Mouse (Mus musculus) right cerebral cortex, postnatal 10 days (tissue): Measurements from ENCODE around the gene Fry.

Experiments
- DNase-seq, 2 experiments: peaks; one replicate each; pipeline ENCODE4 v3.0.0; 2021; ENCODE audit warnings: low spot score in 2 of 2

Fry gene

DNA sequence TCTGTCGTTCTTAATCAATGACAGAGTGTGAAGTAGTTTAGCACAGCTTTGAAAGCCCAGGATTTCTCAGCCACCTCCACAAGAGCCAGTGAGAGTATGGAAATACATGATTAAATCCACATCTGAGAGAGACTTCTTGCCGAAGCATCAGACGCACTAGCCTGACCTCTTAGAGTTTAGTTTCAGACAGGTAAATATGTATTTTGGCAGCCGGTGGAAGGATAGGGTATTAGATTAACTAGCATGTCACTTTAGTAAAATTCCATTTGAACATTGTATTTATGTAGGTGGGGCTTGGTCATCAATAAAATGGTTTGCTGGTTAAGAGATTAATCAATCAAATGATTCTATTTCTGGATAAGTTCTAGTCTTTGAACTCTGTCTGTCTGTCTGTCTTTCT is 152.0 kb downstream of the Fry start:
- DNase-seq, result no peak

DNA sequence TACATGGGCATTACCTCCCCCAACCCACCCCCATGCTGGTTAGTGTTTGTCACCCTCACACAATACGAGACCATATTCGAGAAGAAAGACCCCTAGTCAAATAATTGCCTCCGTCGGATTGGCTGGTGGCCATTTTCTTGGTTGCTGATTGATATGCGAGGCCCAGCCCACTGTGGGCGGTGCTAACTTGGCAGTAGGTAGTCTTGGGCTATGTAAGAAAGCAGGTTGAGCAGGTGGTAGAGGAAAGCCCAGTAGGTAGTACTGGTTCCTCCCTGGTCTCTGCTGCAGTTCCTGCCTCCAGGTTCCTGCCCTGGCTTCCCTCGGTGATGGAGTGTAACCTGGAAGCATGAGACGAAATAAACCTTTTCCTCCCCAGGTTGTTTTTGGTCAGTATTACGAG is 153.7 kb downstream of the Fry start:
- no peak for DNase-seq

DNA sequence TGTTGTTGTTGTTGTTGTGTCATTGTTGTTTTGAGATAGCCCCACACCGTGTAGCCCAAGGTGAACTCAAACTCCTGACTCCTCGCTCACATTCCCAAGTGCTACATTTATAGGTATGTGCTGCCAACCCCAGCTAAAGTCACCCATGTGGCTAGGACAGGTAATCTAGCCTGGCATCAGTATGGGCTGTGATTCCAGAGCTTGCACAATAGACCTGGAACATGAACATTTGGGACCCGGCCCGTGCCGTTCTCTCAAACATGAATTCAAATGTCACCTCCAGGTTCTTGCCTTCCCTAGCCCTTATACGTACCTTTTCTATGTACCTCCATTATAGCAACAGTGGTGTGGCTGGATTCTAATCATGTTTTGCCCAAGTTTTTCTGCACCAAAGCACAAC is 156.9 kb downstream of the Fry start:
- no peak for DNase-seq

DNA sequence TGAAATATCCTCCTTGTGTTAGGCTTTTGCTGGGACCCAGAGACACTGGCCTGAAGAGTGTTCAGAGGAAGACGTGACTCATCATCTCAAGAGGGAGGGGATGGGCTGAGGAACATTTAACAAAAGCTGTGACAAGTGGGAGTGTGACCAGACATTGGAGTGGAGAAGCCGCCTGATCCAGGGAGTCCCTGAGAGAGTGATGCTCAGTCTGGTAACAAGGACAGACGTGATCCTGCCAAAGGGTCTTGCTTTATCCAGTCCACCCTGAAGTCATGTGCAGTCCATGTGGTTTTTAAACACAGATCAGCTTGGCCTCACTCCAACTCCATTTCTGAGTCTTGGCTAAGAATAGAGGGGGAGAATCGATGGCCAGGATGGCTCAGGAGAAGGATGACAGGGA is 158.2 kb downstream of the Fry start:
- no peak for DNase-seq

DNA sequence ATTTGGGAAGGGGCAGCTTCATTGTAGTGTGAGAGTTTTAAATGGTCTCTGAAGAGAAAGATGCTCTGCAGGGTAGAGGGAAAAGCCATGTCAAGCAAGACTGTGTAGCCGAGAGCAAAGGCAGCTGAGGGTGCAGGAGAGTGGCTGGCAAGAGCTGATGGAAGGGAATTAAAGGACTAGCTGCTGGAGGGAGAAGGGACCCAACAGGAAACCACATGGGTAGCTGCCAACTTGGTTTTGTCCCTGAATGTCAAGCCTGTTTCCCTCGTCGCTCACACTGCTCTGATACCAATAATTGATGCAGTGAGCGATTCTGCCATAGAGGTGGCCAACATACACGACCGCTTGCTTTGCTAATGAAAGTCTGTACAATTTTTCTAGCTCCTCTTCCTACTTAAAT is 160.9 kb downstream of the Fry start:
- DNase-seq, result peak in 1 of 2 experiments; percentile 40

DNA sequence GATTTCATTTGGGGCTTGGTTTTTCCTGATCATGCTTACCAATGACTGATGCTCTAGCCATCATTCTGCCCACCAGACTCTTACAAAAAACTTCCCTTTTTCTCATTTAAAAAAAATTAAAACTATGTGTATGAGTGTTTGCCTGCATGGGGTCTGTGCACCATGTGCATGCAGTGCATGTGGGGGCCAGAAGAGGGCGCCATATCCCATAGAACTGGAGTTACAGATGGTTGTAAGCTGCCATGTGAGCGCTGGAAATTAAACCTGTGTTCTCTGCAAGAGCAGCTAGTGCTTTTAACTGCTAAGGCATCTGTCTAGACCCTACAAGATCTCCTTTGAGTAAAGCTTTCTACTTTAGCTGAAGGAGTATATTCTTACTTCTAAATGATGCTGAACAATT is 162.6 kb downstream of the Fry start:
- no peak for DNase-seq

DNA sequence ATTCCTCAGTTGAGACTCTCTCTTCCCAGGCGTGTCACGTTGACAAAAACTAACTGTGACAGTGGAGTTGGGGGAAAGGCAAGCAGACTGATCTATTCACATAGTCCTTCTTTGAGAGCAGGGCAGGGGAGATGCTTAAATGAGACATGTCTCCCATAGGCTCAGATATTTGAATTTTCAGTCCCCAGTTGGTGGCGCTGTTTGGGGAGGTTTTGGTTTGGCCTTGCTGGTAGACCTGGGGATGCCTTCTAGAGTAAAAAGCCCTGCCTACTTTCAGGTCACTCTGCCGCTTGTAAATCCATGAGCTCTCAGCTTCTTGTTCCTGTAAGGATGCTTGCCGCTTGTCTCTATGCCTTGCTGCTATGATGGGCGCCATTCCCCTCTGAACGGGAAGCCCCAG is 163.6 kb downstream of the Fry start:
- DNase-seq, result no peak

DNA sequence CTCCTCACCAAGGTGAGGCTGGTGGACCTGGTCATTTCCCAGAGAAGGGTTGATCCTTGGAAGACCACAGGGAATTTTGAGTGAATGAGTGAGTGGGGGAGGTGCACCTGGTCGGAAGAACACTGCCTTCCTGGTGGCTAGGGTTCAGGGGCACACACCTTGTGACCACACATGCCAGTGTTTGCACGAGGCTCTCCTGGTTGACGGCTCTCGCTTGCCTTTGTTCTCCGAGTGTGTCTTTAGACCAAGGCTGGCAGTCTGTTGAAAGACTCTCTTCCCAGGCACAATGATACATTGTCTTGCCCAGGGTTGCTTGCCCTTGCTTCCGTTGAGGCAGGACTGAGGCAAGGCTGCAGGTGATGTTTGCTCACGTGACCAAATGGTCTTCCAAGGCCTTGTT is 169.5 kb downstream of the Fry start:
- DNase-seq, result no peak

DNA sequence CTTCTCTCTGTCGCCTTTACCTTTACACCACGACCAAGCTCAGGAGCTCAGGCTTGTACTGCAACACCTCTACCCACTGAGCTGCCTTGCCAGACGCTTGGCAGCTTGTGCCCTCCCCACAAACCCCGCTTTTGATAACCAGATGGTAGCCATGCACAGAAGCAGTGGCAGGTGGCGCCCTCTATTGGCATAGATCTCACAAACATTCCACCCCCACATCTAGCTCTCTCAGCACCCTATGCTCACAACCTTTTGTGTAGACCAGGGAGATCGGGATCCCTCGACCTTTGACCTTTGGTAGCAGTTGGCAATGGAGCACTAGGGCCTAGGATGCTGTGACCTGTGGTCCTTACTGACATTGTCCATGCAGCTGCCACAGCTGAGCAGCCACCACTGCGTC is 171.2 kb downstream of the Fry start:
- DNase-seq, result peak; percentile 46 to 54

DNA sequence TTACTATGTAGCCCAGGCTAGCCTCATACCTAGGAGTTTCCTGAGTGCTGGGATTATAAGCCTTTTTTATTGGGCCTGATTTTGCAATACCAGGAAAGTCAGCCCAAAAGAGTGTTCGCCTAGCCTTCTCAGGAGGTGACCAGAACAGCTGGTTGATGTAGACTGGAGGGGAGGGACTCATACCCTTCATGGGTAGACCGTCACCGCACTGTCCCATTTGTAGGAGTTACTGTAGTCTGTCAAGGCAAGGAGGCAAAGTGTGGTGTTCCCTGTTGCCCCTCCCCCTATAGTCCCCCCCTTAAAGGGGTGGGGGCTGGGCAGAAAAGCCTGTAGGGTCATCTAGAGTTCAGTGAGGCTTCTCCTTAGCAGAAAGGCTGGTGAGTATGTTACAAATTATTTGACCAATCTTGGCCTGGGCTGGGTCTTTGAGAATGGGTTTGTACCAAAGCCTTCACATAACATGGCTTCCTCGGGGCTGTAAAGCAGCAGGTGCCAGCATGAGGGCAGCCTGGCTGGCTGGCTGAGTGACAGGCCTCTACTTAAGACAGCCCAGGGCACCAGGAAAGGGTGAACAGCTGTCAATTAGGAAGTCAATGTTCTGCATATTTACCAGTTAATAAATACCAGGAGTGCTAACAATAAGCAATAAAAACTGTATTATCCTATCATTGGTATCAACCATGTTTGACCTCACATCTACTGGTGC is 172.2 kb downstream of the Fry start:
- DNase-seq, result no peak

DNA sequence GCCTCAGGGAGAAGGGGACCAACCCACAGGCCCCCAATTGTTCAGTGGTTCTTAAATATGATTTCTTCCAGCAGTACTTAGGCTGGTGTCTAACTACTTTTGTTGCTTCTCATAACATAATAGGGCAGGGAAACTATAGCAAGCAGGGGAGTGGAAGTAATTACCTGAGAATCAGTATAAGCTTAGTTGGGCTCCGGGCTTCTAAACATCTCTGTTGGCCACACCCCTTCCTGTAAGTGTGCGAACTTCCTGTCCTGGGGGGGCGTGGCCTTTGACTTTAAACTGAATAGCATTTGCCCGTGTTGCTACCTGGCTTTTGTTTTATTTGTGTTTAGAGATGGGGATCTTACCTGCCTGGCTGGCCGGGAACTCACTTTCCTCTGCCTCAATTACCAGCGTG is 172.8 kb downstream of the Fry start:
- DNase-seq, result no peak

DNA sequence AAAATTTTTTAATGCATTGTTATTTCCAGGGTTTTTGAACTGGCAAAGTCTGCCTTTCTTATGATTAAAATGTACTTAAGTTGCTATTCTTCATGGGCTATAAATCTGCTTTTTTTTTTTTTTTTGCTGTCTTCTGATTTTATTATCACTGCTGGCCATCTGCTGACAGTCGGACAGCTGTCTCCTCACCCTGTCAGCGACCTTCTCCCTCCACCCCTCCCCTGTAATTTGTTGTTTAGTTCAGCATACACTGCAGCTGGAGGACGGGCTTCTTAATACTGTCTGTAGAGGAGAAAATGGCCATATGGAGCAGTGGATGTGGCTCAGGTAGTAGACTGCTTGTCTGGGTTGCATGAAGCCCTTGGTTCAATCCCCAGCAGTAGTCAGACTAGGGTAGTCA is 173.7 kb downstream of the Fry start:
- DNase-seq, result no peak

DNA sequence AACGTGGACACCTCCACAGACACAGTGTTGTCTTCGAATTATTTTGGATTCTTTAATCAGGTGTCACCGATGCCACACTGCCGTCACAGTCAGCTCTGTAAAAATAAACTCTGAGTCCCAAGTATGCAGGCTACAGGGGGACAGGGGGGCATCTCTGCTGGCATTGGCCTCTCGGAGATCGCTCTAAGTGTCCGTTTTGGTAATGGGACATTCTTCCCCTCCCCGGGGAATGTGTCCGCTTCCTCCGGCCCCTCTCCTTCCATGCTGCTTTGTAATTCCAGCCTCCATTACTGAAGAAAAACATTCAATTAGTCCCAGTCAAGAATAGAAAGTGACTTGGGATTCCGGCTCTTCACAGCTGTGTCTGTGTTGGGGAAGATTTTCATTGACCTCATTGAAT is 175.9 kb downstream of the Fry start:
- DNase-seq, result no peak

DNA sequence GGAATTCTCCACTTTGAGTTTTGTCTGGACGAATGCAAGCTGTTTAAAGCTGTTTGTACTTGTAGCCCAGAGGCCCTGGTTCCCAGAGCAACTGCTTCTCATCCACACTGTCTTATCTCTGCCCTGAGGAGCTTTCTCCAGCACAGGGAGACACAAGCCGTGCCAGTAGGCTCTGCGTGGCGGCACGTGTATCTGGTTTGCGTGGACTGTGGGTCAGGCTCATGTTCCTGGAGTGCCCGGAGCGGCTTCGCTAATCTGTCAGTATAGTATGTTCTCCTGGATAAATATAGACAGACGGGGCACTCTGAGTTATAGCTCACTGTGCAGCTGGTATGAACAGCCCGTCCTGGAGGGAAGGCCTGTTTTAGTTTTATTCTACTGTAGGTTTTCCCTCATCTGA is 176.7 kb downstream of the Fry start:
- DNase-seq, result peak in 1 of 2 experiments; percentile 50

DNA sequence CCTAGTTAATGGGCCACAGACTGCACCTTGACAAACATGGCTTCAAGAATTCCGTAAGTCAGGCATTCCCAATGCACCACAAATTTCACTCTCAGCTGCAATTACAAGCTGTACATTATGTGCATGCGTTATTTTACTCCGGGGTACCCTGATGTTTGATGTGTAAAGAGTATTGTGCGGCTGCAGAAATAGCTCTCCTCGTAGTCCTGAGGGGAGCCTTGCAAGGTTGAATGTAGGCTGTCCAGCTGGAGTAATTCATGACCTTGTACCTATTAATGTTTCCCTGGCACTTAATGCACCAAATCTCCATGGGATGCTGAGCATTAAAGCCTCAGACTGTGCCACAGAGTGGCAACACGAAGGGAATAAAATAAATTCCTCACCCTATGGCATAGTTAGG is 180.5 kb downstream of the Fry start:
- no peak for DNase-seq

DNA sequence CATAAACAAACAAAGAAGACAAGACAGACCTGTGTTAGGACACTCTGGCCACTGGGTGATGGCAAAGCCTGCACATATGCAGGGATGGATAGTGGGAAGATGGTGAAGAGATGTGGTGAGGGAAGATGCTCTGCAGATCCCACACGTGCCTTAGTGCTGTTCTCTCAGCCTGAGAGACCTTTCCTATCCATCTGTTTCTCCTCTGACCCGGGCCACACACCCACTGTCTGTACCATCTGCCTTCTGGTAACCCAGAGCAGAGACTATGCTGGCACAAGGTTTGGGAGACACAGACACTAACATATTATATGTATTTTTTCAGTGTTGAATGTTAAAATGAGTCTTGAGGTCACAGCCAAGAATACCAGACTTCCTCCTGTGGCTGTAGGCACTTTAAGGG is 183.7 kb downstream of the Fry start:
- no peak for DNase-seq

DNA sequence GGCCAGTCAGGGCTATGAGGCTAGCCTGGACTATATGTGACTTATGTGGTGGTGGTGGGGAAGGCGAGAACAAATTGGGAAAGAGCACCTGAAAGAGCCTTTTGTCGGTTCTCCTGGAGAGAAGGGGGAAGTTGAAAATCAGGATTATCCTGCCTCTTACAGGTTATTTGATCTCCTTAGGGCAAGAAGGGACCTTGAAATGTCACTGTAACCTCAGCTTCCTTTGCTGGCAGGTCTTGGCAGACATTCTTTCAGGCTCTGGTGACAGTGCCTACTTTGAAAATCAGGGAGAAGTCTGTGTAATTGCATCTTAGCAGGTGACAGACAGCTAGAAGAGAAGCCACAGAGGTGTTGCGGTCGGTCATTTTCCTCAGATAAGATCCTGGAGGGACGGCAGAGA is 184.6 kb downstream of the Fry start:
- DNase-seq, result no peak

DNA sequence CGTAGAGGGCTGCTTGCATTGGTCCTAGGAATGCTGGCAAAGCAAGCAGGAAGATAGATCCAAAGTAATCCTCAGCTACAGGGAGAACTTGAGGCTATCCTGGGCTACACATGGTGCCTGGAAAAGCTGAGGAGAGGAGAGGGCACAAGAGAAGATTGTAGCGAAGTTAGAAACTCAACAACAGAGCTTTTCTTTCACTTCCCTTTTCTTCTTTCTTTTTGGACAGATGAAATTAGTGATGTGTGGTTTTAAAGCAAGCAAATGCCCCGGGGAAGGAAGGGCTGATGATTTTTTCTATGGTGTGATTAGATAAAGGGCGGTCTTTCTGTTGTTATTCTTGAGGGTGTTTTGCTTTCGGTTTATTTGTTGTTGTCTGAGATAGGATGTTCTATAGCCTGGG is 188.1 kb downstream of the Fry start:
- no peak for DNase-seq

DNA sequence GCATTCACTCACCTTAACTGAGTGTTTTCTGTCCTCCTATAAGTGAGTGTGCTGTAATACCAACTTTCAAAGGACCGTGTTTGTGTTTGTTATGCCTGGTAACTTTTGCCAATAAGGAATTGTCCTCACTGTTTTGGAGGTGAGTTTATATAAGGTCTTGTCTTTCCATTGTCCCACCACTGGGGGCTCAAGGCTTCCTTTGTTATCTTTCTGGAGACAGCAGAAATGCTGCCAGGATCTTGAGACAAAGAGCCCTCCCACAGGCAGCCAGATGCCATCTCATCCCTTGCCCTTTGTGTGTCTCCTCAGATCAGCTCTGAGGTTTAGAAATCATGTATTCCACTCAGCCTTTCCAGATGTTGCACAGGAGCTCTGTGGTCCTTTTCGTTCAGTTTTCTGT is 194.8 kb downstream of the Fry start:
- DNase-seq, result no peak

DNA sequence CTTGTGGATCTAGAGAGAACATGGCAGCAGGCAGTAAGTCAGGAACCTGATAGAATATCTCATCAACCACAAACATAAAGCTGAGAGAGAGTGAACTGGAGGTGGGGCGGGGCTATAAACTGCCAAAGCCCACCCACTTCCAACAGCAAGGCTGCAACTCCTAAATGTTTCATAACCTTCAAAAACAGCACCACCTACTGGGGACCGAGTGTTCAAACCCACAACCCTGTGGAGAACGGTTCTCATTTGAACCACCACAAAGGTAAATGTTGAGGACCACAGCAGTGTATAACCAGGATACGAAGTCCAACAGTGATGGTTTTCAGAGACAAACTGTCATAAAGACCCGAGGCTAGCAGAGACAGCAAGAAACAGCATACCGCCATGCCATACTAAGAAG is 196.1 kb downstream of the Fry start:
- no peak for DNase-seq

DNA sequence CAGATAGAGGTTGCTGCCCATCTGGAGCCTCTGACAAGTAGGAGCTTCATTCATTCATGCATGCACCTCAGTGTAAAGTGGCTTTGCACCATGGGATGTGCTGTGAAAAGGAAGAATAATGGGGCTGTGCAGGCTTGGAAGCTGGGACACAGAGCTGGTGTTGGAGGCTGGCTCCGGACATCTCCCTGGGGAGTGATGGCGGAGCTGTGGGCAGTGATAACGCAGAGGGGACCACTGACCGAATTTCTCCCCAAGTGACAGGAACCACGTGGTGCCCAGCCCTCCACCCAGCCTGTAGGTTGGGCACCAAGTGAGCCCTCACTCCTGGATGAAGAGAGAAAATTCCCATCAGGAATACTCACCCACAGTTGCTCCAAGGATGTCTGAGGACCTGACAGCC is 207.0 kb downstream of the Fry start:
- no peak for DNase-seq

DNA sequence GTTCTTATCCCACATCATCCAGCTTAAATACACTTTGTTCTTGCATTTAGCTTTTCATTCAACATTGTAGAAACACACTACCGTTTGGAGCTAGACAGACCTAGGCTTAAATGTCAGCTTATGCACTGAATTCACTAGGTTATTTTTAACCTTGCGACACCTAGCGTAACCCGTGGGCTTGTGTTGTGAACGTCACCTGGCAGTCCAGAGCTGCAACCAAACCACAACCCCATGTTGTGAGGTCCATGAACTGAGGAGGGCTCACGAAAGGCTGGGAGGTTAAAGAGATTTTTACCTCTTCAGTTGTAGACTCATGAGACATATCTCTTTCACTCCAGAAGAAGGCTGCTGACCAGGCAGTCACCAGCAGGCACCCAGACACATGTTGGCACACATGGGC is 210.2 kb downstream of the Fry start:
- DNase-seq, result no peak

DNA sequence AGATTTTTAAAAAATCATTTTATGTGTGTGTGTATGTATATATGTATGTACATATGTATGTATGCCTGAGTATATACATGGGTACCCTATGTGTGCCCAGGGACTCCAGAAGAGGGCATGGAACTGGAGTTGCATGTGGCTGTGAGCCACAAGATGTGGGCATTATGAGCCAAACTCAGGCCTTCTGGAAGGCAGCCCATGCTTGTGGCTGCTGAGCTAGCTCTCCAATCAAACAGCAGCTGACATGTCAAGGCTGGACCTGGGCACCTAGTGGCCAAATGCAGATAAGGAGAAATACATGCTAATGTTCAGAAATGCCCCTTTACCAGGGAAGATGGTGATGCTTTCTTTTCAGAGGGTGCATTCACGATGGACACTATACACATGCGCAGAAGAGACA is 213.4 kb downstream of the Fry start:
- DNase-seq, result peak in 1 of 2 experiments; percentile 38

DNA sequence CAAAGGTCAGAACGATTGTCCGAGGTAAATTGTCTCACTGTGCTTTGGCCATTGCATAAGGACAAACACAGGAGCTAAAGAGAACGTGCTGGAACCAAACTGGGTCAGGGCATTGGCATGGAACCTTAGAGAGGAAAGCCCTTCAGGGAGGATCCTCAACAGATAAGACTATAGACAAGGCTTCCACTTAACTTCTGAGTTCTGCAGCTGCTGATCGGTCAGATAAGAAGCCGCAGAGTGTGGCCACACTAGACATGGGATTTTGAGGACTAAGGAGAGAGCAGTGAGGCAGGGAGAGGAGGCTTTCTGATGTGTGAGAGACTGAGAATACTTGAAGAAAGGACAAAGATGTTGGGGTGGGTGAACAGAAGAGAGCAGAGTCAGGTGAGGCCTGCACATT is 214.4 kb downstream of the Fry start:
- DNase-seq, result no peak

DNA sequence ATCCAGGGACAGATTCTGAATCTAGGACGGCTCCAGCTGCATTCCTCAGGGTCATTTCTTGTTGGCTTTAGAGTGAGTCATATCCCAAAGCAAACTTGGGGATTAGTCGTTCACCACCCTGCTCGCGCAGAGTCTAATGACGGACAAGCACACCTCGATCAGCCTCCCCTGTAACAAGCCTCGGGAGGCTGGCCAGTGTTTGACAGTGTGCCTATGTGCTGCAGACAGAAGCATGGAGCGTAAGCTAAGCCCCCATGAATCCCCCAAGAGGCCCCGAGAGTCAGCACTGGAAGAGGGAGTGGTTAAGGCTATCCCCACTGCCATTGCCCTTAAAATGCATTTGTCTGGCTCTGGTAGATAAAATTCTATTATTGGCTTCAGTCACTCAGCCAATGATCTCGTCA is 214.9 kb downstream of the Fry start:
- DNase-seq, result no peak
